Mouse (Mus musculus) cerebellum, adult 2 months (tissue): ENCODE results near the gene Nrxn3.

Experiments
- CTCF ChIP-seq: fragments of 200-500 bp; IDR thresholded peaks from 2 replicates; pipeline ENCODE4 v1.5.1; 2011; ENCODE audit warnings: low read depth, mild to moderate bottlenecking, control low read depth, low read length, moderate library complexity, borderline replicate concordance; ENCODE audit not compliant: insufficient read depth
- POLR2A ChIP-seq: fragments of 200-500 bp; IDR thresholded peaks from 2 replicates; pipeline ENCODE4 v1.6.1; 2011; ENCODE audit warnings: low read length, control low read depth, borderline replicate concordance; ENCODE audit not compliant: insufficient read depth

GRCm38 (mm10) chr12:89613670-89614069, 891.0 kb downstream of the Nrxn3 start:
- TF ChIP-seq CTCF (no peak), POLR2A (no peak)
